Mouse (Mus musculus) left cerebral cortex, adult 9 months (tissue): Measurements from ENCODE around the gene Slc6a18.

Source experiments
- DNase-seq, 2 experiments: peaks; one replicate each; pipeline ENCODE4 v3.0.0; 2022; ENCODE audit warnings: low spot score in 2 of 2

Gene Slc6a18

DNA sequence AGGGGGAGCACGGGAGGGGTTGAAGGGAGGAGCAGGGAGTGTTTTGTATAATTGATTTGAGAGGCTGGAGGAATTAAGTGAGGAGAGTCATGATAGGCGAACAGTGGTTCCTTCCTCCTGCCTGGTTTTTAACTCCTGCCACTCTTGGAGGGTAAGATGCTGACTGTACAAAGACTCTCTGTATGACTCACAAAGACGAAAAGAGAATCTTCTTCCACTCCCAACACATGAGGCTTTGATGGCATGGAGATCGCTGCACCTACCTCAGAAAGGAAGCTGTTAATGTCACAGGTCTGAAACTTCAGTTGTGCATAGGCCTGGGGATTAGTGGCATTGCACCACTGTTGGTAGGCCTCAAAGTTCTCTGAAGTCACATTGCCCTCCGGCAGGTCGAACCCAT is 7.7 kb upstream of the Slc6a18 start:
- no peak for DNase-seq

DNA sequence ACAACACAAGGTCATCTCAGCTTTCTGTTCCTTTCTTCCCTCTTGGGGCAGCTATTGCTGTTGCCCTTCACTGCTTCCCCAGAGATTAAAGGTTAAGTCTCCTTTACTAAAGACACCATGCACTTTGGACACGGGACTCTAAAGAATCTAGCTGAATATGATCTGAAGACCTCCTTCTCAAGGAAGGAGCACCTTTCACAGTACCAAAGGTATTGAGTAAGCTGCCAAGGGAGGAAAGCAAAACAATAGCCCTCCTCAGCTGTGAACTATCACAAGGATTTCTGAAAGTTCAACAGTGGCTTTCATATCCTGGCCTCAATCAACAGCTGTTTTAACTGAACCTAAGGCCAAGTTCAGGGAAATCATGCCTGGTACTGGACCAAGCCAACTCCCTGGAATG is 6.6 kb upstream of the Slc6a18 start:
- no peak for DNase-seq

DNA sequence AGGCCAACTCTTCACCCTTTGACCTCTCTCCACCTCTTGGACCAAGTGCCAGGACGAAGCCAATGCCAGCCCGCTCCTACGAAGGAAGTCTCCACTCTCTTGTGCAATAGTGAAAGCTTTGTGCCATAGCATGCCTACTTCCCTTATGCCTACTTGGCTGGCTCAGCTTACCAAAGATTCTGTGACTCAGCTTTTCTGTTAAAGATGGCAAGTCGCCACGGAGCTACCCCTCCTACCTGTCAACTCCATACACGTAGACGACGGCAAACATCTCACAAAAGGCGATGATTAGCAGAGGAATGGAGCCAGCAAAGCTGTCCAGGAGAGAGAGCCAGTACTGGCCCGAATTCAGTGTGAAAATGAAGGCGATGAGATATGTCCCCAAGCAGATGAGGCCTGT is 5.9 kb upstream of the Slc6a18 start:
- DNase-seq, result peak; percentile 4 to 54

DNA sequence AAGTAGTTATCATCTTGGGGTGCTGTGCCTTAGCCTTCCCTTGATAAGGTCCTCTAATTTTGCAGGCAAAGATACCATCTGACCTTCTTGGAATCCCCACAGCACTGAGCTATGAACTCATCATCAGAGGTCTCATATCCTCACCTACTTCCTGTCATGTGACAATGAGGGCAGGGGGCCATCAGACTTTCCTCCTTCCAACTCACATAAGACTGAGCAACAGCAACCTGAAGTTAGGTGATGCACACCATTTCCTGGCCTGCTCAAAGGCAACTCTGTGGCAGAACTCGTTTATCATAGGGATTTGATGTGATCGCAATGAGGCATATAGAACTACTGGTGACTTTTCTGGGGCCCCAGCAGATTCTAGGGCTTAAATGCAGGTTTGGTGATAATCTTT is 4.4 kb upstream of the Slc6a18 start:
- DNase-seq, result no peak

DNA sequence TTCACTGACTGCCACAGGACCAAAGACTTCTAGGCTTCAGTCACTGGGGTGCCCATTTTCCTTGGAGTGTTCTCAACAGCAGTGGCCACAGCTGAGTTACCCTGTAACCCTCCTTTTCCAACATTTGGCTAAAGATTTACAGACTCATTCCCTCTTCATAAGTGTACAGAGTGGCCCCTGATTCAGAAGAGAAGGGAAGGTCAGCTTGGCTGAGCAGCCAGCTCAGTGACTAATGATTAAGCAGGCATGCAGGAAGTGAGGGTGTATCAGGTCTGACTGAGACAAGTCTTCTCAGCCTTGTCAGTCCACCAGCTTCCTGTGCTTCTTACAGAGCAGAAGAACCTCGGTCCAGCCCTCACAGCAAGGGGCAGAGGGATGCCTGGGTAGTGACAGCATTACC is 2.6 kb upstream of the Slc6a18 start:
- no peak for DNase-seq

DNA sequence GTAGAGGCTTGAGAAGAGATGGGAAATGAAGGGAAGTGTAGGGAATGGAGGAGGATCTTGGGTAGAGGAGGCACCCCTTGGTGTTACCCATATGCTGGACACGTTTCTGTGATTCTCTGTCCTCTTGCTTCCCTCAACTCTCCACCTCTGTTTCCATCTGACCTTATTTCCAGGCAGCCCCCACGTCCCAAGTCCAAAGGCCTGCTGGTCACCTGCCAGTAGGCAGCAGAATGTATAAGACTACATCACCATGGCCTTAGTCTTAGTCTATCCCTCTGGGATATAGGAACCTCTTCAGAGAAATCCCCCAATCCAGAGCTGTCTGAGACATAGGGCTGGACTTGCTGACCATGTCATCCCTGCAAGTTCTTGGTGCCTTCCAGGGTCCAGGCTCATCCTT is 1.5 kb upstream of the Slc6a18 start:
- no peak for DNase-seq

DNA sequence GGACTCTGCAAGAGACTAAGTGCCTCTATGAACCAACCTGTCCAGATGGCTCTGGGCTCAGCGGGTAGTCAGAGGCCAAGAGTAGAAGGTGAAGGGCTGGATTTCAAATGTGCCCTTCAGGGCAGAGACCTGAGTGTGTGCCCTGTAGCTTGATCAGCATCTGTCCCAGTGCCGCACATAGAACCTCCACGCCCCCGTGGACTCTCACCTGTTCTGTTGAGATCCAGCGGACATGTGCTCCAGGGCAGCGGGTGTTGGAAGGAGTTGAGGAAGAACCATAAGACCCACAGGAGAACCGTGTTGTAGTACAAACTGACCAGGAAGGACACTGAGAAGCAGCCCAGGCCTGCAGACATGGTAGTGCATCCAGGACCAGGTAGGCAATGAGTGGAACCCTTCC is 2.7 kb downstream of the Slc6a18 start:
- no peak for DNase-seq

DNA sequence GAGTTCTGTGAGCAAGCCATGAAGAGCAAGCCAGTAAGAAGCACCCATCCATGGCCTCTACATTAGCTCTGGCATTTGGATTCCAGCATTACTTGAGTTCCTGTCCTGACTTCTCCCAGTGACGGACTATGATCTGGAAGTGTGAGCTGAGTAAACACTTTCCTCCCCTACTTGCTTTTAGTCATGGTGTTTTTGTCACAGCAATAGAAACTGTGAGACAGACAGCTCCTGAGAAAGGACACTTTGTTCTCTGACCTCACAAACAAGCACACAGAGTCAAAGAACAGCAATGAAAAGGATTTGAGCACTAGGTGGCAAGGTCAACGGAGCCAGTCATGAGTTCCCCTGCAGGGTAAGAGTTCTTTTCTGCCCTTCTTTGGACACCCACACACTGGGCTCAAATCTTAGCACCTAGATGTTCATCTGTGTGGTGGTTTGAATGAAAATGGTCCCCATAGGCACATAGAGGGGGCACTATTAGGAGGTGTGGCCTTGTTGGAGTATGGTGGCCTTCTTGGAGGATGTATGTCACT is 17.6 kb downstream of the Slc6a18 start:
- no peak for DNase-seq

DNA sequence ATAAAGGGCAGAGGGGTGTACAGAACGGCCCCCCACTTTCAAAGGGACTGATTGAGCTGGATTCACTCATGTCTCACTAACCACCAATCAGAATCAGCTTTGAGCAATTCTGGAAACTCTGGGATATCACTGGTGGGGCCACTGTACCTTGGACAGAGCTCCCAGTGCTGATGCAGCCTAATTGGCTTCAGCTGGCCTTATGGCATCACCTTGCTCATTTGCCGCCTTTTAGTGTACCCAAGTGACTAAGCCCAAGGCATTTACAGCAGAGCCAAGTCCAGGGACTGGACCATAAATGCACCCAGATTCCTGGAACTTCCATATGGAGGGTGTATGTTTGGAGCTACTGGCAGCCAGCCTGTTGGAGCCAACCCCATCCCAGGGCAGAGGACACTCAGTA is 18.9 kb downstream of the Slc6a18 start:
- no peak for DNase-seq

DNA sequence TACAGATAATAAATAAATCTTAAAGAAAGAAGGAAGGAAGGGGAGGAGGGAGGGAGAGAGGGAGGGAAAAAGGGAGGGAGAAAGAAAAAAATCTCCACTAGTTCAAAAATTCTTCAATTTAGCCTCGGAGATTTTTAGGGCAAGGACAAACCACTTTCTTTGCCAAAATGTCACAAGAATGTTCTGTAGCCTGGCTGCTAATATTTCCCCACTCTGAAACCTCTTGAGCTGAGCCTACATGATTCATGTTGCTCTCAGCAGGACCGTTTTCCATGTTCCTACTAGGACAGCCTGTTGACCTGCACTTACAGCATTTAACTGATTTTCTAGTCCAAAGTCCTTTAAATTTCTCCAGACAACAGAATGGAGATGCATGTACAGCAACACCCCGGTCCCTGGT is 22.8 kb downstream of the Slc6a18 start:
- DNase-seq, result no peak

DNA sequence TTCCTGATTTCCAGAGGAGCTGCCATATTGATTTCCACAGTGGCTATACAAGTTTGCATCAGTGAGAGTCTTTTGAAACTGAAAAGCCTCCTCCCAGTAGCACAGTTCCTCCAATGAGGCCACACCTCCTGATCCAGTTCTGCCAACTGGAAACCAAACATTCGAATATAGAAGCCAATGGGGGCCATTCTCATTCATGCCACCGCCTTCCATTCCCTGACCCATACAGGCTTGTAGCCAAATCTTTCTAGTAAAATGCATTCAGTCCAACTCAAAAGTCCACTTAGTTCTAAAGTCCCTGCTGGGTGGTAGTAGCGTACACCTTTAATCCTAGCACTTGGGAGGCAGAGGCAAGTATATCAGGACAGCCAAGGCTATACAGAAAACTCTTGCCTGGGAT is 24.6 kb downstream of the Slc6a18 start:
- no peak for DNase-seq

DNA sequence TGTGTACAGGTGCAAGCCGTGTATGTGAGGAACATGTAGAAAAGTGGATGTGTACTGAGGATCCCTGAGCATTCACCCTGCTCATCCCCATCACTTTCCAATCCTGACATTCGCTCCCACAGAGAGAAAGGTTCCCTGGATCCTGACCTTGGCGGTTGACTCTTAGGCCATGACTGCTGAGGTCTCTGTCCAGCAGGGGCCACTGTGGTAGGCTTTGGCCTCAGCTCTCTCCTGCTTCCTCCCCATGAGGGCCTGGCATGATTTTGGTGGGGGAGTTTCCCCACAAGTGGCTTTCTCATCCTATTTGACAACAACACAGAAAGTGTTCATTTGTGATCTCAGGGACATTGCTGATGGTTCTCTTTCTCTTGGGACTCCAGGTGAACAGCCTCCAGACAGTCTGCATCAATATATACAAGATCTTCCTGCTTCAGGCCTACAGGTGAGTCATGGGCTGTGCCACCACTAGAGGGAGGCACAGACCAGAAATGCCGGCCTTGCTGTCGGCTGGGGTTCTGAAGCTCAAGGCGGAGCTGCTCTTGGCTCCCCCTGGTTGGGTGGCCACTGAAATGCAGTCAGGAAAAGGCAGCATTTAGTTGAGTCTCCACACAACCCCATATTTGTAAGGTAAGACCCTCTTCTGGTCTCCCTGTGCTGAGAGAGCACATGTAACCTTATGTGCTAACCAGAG is 31.3 kb downstream of the Slc6a18 start:
- DNase-seq, result peak in 1 of 2 experiments; percentile 57

DNA sequence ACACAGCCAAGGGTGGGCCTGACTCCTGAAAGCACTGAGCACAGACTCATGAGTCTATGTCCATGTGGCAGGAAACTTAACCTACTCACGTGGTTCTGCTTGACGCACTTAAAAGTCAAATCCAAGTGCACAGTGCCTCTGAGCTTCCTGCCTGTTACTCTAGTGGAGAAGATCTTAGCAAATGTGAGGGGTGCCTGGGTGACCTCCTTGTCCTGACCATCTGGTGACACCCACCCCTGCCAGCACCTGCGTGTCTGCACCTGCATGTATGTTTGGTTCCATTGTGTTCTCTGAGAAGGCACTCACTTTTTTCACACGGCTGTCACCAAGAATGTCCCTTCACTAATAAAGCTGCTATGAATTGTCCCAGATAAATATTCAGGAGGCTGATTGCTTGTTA is 36.5 kb downstream of the Slc6a18 start:
- no peak for DNase-seq

DNA sequence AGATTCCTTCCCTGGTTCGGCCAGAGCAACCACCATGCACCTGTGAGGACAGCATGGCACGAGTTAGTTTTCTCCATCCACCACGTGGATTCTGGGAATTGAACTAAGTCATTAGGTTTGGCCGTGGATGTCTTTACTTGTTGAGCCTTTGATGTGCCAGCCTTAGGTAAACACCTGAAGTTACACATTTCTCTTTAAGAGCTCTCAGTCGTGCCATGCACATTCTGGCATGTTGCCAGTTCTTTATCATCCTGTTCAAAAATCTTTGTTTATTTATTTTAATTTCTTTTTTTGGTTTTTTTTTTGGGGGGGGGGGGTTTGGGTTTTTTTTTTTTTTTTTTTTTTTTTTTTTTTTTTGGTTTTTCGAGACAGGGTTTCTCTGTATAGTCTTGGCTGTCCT is 40.0 kb downstream of the Slc6a18 start:
- no peak for DNase-seq

DNA sequence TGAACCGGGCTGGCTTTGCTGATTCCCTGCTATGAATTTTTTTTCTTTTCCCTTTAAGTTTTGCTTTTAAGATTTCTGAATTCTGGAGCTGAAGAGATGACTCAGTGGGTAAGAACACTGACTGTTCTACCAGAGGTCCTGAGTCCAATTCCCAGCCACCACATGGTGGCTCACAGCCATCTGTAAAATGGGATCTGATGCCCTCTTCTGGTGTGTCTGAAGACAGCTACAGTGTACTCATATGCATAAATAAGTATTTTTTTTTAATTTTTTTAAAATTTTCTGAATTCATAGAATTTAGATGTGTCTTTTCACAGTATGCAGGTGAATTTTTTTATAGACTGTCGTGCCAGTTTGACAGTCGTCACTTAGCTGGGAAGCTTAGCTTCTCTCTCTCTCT is 46.0 kb downstream of the Slc6a18 start:
- DNase-seq, result no peak

DNA sequence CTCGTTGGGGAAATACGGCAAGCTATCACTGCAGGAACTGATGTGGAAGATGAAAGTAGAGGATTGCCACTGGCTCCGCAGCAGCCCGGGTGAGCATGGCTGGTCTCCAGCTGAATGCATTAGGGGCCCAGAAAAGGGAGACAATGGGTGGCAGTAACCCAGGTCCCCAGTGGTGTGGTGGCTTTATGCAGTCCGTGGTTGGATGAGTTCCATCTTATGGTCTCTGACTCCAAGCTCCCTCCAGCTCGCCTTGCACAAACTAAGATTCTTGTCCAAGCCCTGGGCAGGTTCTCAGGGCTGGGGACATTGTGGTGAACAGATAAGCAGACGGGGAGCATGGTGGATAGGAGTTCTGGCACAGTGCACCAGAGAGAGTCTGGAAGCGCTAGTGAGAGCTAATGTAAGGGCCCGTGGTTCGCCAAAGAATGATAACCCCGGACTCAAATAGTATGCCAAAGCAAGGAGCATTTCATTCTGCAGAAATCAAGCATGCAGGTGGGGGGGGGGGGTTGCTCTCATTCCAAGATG is 49.2 kb downstream of the Slc6a18 start:
- no peak for DNase-seq

DNA sequence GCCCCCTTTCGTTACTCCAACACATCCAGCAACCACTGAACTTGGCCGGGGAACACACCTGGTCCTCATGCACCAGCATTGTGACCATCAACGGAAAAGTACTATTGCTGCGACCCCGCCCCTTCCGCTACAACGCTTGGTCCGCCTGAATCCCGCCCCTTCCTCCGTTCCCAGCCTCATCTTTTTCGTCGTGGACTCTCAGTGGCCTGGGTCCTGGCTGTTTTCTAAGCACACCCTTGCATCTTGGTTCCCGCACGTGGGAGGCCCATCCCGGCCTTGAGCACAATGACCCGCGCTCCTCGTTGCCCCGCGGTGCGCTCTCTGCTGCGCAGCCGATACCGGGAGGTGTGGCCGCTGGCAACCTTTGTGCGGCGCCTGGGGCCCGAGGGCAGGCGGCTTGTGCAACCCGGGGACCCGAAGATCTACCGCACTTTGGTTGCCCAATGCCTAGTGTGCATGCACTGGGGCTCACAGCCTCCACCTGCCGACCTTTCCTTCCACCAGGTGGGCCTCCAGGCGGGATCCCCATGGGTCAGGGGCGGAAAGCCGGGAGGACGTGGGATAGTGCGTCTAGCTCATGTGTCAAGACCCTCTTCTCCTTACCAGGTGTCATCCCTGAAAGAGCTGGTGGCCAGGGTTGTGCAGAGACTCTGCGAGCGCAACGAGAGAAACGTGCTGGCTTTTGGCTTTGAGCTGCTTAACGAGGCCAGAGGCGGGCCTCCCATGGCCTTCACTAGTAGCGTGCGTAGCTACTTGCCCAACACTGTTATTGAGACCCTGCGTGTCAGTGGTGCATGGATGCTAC is 50.9 kb downstream of the Slc6a18 start, which contains the start of gene Tert:
Gene Tert, plus strand, starts transcription at position 167 of the 805 bp plus-strand sequence.
- peak in 1 of 2 experiments; percentile 43 for DNase-seq

DNA sequence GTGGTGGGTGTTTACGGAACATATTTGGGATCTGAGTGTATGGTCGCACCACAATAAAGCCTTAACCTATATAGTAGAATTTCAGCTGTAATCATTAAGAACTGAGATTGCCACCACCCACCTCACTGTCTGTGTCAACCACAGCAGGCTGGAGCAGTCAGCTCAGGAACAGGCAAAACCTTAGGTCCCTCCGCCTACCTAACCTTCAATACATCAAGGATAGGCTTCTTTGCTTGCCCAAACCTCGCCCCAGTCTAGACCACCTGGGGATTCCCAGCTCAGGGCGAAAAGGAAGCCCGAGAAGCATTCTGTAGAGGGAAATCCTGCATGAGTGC is 51.4 kb downstream of the Slc6a18 start:
- no peak for DNase-seq

DNA sequence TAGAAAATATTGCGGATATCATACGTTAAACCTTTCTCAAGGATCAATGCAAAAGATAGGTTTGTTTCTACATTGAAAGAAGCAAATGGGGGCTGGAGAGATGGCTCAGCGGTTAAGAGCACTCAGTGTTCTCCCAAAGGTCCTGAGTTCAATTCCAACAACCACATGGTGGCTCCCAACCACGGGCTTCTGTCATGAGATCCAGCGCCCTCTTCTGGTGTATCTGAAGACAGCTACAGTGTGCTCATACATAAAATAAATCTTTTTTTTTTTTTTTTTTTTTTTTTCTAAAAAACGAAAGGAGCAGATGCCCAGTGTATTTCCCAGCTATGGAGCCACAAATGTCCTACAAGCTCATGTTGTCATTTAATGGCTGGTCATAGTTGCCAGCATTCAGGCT is 57.2 kb downstream of the Slc6a18 start:
- no peak for DNase-seq

DNA sequence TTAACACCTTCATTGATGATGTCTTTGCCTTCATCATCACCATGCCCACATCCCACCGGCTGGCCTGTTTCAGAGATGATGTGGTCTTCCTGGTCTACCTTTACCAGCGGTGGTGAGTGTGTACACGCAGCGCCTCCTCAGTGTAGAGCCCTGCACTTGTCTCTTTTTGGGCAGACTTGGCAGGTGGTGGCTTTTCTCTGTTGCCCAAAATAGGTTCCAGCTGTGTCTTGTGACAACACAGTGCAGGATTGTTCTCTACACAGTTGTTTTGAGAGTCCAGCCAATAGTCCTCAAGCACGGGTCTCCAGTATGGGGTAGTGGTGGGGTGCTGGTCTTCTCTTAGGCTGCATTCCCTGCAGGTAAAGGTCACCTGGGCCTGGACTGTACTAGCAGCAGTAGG is 59.4 kb downstream of the Slc6a18 start:
- DNase-seq, result no peak
